Mouse (Mus musculus): Measurements from ENCODE around the gene Serp1.

The Serp1 gene

GRCm38 (mm10) chr3:58525652-58526407 lies at the start of gene Serp1, which contains the start of gene Eif2a:
Serp1 (minus strand) TSS chr3:58525892.
Eif2a (plus strand) TSS chr3:58525821.
- peak; percentile 99 for DNase-seq (ENCODE audit: inconsistent ontology term)

GRCm38 (mm10) chr3:58570821-58571220 lies 45.1 kb upstream of the Serp1 start:
- no peak for DNase-seq (ENCODE audit: inconsistent ontology term)

GRCm38 (mm10) chr3:58561437-58561836 lies 35.7 kb upstream of the Serp1 start:
- peak; percentile 93 for DNase-seq (ENCODE audit: inconsistent ontology term)

GRCm38 (mm10) chr3:58559887-58560286 lies 34.2 kb upstream of the Serp1 start:
- no peak for DNase-seq (ENCODE audit: inconsistent ontology term)

- peak; percentile 34 for DNase-seq (ENCODE audit: inconsistent ontology term)
Observed at GRCm38 (mm10) chr3:58556649-58557048, 31.0 kb upstream of the Serp1 start.

- no peak for DNase-seq (ENCODE audit: inconsistent ontology term)
Observed at GRCm38 (mm10) chr3:58552001-58552811, 26.5 kb upstream of the Serp1 start.

- no peak for DNase-seq (ENCODE audit: inconsistent ontology term)
Observed at GRCm38 (mm10) chr3:58536573-58536972, 10.9 kb upstream of the Serp1 start.

- no peak for DNase-seq (ENCODE audit: inconsistent ontology term)
Observed at GRCm38 (mm10) chr3:58526408-58526737, 681 bp upstream of the Serp1 start.

- DNase-seq (ENCODE audit: inconsistent ontology term) = no peak
Observed at GRCm38 (mm10) chr3:58525166-58525565, 526 bp downstream of the Serp1 start.

GRCm38 (mm10) chr3:58524246-58524645 lies 1.4 kb downstream of the Serp1 start:
- DNase-seq (ENCODE audit: inconsistent ontology term) = peak; percentile 17

GRCm38 (mm10) chr3:58523386-58523785 lies 2.3 kb downstream of the Serp1 start:
- DNase-seq (ENCODE audit: inconsistent ontology term) = no peak

- DNase-seq (ENCODE audit: inconsistent ontology term) = no peak
Observed at GRCm38 (mm10) chr3:58521361-58521760, 4.3 kb downstream of the Serp1 start.

- no peak for DNase-seq (ENCODE audit: inconsistent ontology term)
Observed at GRCm38 (mm10) chr3:58520286-58520685, 5.4 kb downstream of the Serp1 start.

GRCm38 (mm10) chr3:58519536-58519935 lies 6.2 kb downstream of the Serp1 start:
- no peak for DNase-seq (ENCODE audit: inconsistent ontology term)

GRCm38 (mm10) chr3:58518962-58519361 lies 6.7 kb downstream of the Serp1 start:
- no peak for DNase-seq (ENCODE audit: inconsistent ontology term)

GRCm38 (mm10) chr3:58517800-58518199 lies 7.9 kb downstream of the Serp1 start:
- no peak for DNase-seq (ENCODE audit: inconsistent ontology term)

GRCm38 (mm10) chr3:58517258-58517657 lies 8.4 kb downstream of the Serp1 start:
- DNase-seq (ENCODE audit: inconsistent ontology term) = no peak

GRCm38 (mm10) chr3:58516602-58516976 lies 9.1 kb downstream of the Serp1 start:
- no peak for DNase-seq (ENCODE audit: inconsistent ontology term)

- DNase-seq (ENCODE audit: inconsistent ontology term) = no peak
Observed at GRCm38 (mm10) chr3:58515947-58516601, 9.6 kb downstream of the Serp1 start.

- DNase-seq (ENCODE audit: inconsistent ontology term) = no peak
Observed at GRCm38 (mm10) chr3:58513483-58513882, 12.2 kb downstream of the Serp1 start.

- no peak for DNase-seq (ENCODE audit: inconsistent ontology term)
Observed at GRCm38 (mm10) chr3:58512740-58513139, 13.0 kb downstream of the Serp1 start.

- no peak for DNase-seq (ENCODE audit: inconsistent ontology term)
Observed at GRCm38 (mm10) chr3:58511581-58511980, 14.1 kb downstream of the Serp1 start.

Measured in Muller cell, postnatal 12 days (primary cell).